Mouse (Mus musculus): Measurements from ENCODE around the gene Kremen1.

DNA sequence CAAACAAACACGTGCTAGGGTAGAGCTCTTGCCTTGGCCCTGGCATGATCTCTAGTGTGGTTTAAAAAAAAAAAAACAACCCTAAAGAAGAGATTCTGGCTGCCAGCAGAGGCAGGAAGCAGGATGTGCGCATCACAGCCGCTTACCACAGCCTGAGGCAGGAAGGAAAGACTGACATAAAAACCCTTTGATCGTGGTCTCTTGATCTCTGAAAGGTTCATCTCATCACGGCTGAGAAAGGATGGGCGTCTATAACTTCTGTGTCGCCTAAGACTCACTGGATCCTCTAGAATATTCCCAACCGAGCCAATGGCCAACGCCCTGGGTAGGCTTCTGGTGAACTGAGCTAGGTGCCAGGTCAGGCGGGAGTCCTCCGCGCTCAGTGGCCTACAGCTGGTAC, 84.2 kb downstream of the Kremen1 start:
- TF ChIP-seq CTCF (conservative IDR thresholded peaks at IDR 0.05; ENCODE audit: low read length) (no peak), POU5F1 (IDR thresholded peaks at IDR 0.05; ENCODE audit: borderline replicate concordance, low read length) (no peak), NANOG (IDR thresholded peaks at IDR 0.05; ENCODE audit: borderline replicate concordance, low read length) (no peak)
